Mouse (Mus musculus): Measurements from ENCODE around the gene Gm1527.
A peak's percentile ranks its signal among the peaks of the same experiment; 100 is the strongest.
"Not testable (repeated sequence)": the region's sequence is repeated elsewhere in the genome, so short reads cannot be mapped to it uniquely, and the experiment has no call there.

Gm1527 gene

DNA sequence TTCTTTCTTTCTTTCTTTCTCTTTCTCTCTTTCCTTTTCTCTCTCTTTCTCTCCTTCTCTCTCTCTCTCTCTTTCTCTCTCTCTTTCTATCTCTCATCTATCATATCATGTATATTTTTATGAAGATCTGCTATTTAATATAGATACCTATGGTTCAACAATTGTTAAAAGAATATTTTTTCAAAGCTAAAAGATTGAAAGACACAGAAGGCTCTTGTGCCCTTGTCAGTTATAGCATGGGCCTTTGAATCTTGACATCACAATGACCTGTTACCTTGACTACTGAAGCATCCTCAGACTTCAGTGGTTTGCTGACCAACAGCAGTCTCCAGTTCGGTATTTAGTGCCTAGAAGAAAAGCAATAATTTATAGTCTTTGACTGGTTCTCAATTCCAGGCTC, at the start of gene Gm1527:
Gene Gm1527, plus strand, starts transcription at position 301 of the 400 bp plus-strand sequence.
- no peak for DNase-seq (ENCODE audit: low spot score)

DNA sequence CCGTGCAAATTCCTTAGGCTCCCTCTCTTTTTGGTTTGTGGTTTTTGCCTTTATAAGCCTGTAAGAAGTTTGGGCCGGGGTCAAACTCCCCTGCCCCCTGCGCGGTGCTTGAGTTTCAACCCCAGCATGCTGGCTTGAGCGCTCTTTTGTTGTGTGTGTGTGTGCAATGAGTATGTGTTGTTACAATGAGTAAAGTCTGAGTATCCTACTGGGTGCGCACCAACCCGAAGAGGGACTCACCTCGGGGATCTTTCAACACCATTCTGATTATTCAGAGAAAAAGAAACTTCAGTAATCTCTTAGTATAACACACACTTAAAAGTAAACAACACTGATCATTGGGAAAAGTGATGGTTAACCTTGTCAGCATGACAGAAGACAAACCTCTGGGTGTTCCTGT, 49.2 kb upstream of the Gm1527 start:
- DNase-seq (ENCODE audit: low spot score) = no peak

DNA sequence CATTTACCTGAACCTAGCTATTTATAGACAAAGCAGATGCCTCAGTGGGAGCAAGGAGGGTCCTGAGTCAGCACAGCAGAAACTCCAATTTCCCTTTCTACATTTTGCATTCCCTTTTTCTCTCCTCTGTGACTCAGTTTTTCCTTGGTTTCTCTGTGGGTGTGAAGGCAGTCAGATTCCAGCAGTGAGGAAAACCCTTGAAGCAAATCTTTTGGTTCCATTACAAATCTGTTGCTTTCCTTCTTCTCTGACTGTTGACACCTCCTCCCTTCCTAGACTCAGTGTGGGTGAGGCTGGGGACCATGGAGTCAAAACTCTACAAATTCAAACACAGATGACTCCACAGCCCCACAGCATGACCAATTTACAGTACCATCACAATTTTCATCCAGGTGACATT, 45.3 kb upstream of the Gm1527 start:
- DNase-seq (ENCODE audit: low spot score) = no peak

DNA sequence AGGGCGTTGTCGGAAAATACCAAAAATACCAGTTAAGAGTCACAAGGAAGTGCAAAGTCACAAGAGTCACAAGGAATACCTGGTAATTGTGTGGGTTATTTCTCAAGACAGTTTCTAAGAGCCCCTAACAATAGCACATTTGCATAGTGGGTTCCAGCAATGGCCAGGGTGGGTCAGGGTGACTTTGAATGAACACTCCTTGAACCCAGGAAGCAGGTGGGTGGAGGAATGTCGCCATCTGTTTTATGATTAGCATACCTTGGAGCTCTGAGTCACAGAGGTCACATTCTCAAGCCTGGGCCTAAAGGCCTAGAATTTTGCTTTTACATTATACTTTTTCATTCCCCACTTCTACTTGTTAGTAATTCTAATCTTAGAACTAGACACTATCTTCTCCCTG, 40.2 kb upstream of the Gm1527 start:
- not testable (repeated sequence) for DNase-seq (ENCODE audit: low spot score)

DNA sequence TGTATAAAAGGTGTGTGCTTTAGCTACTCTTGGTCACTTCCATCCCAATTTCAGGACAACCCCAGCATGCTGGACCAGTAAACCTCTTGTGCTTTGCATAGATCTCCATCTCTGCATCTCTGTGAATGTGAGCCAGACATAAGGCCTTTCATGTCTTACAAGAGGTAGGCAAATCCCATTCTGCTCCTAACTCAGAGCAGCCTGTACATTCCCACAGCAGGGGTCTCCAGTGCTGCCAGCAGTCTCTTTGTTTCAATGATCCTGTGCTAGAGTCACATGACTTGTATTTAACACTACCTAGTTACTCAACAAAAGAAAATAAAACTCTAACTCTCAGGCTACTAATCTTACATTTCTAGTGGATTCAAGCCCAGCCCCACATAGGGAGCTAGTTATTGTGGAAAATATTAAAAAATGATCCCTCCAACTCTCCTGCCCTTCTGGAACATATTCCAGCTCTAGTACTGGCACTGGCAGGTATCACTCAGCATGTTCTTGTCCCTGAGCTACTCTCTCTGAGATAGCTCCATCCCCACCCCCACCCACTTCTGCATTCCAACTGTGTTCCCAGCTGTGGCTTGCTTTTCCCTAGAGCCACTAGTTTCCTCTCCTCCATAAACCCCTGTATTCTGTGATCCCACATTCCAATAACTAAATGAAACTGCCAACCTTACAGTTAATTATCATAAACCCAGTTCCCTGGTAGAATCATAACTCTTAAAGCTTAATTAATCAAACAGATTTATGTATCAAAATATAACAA, 32.6 kb upstream of the Gm1527 start:
- DNase-seq (ENCODE audit: low spot score) = not testable (repeated sequence)

DNA sequence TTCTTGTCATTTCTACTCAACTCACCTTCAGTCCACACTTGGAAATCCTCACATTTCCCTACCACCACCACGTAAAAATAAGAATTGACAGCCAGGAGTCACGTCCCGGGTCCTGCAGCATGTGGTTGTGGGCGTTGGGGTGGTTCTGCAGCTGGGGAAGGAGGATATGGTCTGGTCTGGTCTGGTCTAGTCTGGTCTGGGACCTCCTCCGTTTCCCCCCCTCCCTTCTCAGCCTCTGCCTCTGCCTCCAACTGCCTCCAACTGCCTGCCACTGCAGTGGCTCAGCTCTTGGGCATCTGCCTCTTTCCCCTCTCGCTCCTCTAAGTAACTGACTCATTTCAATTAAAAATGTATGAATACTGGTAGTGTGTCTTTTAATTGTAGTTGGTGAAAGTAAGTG, 4.5 kb downstream of the Gm1527 start:
- not testable (repeated sequence) for DNase-seq (ENCODE audit: low spot score)

DNA sequence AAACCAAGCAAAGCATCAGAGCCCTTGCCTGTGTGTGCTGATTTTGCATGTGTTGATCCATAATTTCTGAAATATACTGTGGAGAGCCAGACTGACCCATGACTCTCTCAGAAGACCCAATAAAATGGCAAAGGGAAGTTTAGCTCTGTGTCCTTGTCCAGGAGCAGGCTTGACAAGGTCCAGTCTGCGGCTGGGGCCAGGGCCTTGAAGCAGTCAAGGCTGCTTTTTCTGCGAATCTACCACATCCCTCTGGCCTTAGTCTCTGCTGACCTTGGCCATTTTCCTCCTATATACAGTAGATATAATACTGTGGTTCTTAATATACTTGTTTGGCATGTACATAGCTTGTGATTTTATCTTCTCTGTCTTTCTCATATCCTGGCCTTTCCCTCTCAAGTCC, 73.5 kb downstream of the Gm1527 start:
- DNase-seq (ENCODE audit: low spot score) = no peak

DNA sequence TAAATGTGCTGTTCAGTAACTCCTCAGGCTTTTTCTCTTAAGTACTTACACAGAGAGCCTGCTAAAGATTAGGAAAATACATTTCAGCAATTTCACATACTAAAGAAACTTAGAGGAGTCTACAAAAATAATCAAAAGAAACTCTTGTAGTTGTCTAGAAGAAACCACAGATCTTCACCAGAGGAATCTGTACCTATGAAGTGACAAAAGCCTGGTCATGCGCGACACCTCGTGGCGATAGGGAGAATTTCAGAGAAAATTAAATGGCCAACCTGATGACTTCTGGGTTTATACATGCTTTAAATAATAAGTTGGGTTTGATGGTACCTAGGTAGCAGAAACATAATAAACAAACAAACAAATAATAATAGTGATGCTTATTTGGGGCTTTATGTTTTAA, 76.4 kb downstream of the Gm1527 start:
- DNase-seq (ENCODE audit: low spot score) = peak; percentile 12

Measured in ovary, postnatal 14 days (tissue).